Mouse (Mus musculus): Measurements from ENCODE around the gene Zhx3. TPM values are rescaled to one million over a fixed set of nuclear protein-coding genes. Genes with fewer than 3 reads are reported as not detected.

Zhx3 gene
- polyA plus RNA-seq, 1 experiment from 2014 or later: 8.0 TPM

- Histone ChIP-seq H3K4me2 (replicated peaks) (no peak overlapping the region), H3K27me3 (replicated peaks) (no peaks in the 10 kb centered on the region), H3K9me3 (no peaks in the 10 kb centered on the region), H3K4me1 (replicated peaks) (no peaks in the 10 kb centered on the region), H3K4me3 (replicated peaks) (no peak overlapping the region), H3K9ac (no peak overlapping the region), H3K36me3 (no peaks in the 10 kb centered on the region), H3K27ac (no peak overlapping the region)
- ATAC-seq: no peak
These were observed 83.1 kb downstream of the Zhx3 start for GRCm38 (mm10) chr2:160789741-160790140.

GRCm38 (mm10) chr2:160789046-160789445 lies 83.8 kb downstream of the Zhx3 start:
- 89% methylated on average over 1 of the region's 1 CpGs for WGBS
- ATAC-seq: no peak
- H3K4me1 ChIP-seq (replicated peaks): no peaks in the 10 kb centered on the region
- H3K27me3 ChIP-seq (replicated peaks): no peaks in the 10 kb centered on the region
- no peaks in the 10 kb centered on the region for H3K9me3 ChIP-seq
- no peak overlapping the region for H3K9ac ChIP-seq
- H3K4me3 ChIP-seq (replicated peaks): no peak overlapping the region
- no peak overlapping the region for H3K4me2 ChIP-seq (replicated peaks)
- no peaks in the 10 kb centered on the region for H3K36me3 ChIP-seq
- no peak overlapping the region for H3K27ac ChIP-seq

GRCm38 (mm10) chr2:160786333-160786732 lies 86.5 kb downstream of the Zhx3 start:
- 73% methylated on average over 1 of the region's 1 CpGs for WGBS
- H3K27me3 ChIP-seq (replicated peaks): no peaks in the 10 kb centered on the region
- no peak overlapping the region for H3K27ac ChIP-seq
- H3K4me1 ChIP-seq (replicated peaks): no peaks in the 10 kb centered on the region
- H3K9ac ChIP-seq: no peak overlapping the region
- no peak overlapping the region for H3K4me2 ChIP-seq (replicated peaks)
- H3K4me3 ChIP-seq (replicated peaks): no peak overlapping the region
- no peaks in the 10 kb centered on the region for H3K36me3 ChIP-seq
- no peaks in the 10 kb centered on the region for H3K9me3 ChIP-seq
- no peak for ATAC-seq

GRCm38 (mm10) chr2:160780834-160781219 lies 92.0 kb downstream of the Zhx3 start:
- H3K4me2 ChIP-seq (replicated peaks): no peak overlapping the region
- no peak for ATAC-seq
- no peak overlapping the region for H3K27ac ChIP-seq
- no peaks in the 10 kb centered on the region for H3K4me1 ChIP-seq (replicated peaks)
- H3K4me3 ChIP-seq (replicated peaks): no peak overlapping the region
- no peak overlapping the region for H3K9ac ChIP-seq
- WGBS: 90% methylated on average over 2 of the region's 2 CpGs
- no peaks in the 10 kb centered on the region for H3K27me3 ChIP-seq (replicated peaks)
- no peaks in the 10 kb centered on the region for H3K36me3 ChIP-seq
- H3K9me3 ChIP-seq: no peaks in the 10 kb centered on the region

GRCm38 (mm10) chr2:160780154-160780833 lies 92.5 kb downstream of the Zhx3 start:
- H3K4me1 ChIP-seq (replicated peaks): no peaks in the 10 kb centered on the region
- H3K9ac ChIP-seq: no peak overlapping the region
- WGBS: 88% methylated on average over 13 of the region's 13 CpGs
- H3K27me3 ChIP-seq (replicated peaks): no peaks in the 10 kb centered on the region
- no peaks in the 10 kb centered on the region for H3K9me3 ChIP-seq
- ATAC-seq: no peak
- H3K4me3 ChIP-seq (replicated peaks): no peak overlapping the region
- no peaks in the 10 kb centered on the region for H3K36me3 ChIP-seq
- H3K4me2 ChIP-seq (replicated peaks): no peak overlapping the region
- no peak overlapping the region for H3K27ac ChIP-seq

GRCm38 (mm10) chr2:160778034-160778433 lies 94.8 kb downstream of the Zhx3 start:
- no peak overlapping the region for H3K9ac ChIP-seq
- H3K9me3 ChIP-seq: no peaks in the 10 kb centered on the region
- no peaks in the 10 kb centered on the region for H3K27me3 ChIP-seq (replicated peaks)
- WGBS: 66% methylated on average over 2 of the region's 2 CpGs
- H3K4me1 ChIP-seq (replicated peaks): no peaks in the 10 kb centered on the region
- H3K4me3 ChIP-seq (replicated peaks): no peak overlapping the region
- H3K4me2 ChIP-seq (replicated peaks): no peak overlapping the region
- no peak overlapping the region for H3K27ac ChIP-seq
- no peak for ATAC-seq
- no peaks in the 10 kb centered on the region for H3K36me3 ChIP-seq

- Histone ChIP-seq H3K27ac (no peak overlapping the region), H3K36me3 (no peaks in the 10 kb centered on the region), H3K4me3 (replicated peaks) (no peak overlapping the region), H3K4me2 (replicated peaks) (no peak overlapping the region), H3K27me3 (replicated peaks) (no peaks in the 10 kb centered on the region), H3K9me3 (no peaks in the 10 kb centered on the region), H3K9ac (no peak overlapping the region), H3K4me1 (replicated peaks) (no peaks in the 10 kb centered on the region)
- 85% methylated on average over 8 of the region's 8 CpGs for WGBS
- no peak for ATAC-seq
These were observed 101.2 kb downstream of the Zhx3 start for GRCm38 (mm10) chr2:160771325-160772276.

- H3K27ac ChIP-seq: no peak overlapping the region
- no peaks in the 10 kb centered on the region for H3K4me1 ChIP-seq (replicated peaks)
- no peak for ATAC-seq
- 91% methylated on average over 1 of the region's 1 CpGs for WGBS
- H3K9ac ChIP-seq: no peak overlapping the region
- H3K36me3 ChIP-seq: no peaks in the 10 kb centered on the region
- H3K27me3 ChIP-seq (replicated peaks): no peaks in the 10 kb centered on the region
- H3K4me2 ChIP-seq (replicated peaks): no peak overlapping the region
- no peaks in the 10 kb centered on the region for H3K9me3 ChIP-seq
- no peak overlapping the region for H3K4me3 ChIP-seq (replicated peaks)
These were observed 101.9 kb downstream of the Zhx3 start for GRCm38 (mm10) chr2:160770871-160771270.

GRCm38 (mm10) chr2:160770409-160770808 lies 102.4 kb downstream of the Zhx3 start:
- Histone ChIP-seq H3K36me3 (no peaks in the 10 kb centered on the region), H3K4me1 (replicated peaks) (no peaks in the 10 kb centered on the region), H3K27me3 (replicated peaks) (no peaks in the 10 kb centered on the region), H3K4me3 (replicated peaks) (no peak overlapping the region), H3K9ac (no peak overlapping the region), H3K27ac (no peak overlapping the region), H3K4me2 (replicated peaks) (no peak overlapping the region), H3K9me3 (no peaks in the 10 kb centered on the region)
- no peak for ATAC-seq

GRCm38 (mm10) chr2:160768997-160769396 lies 103.8 kb downstream of the Zhx3 start:
- 89% methylated on average over 2 of the region's 2 CpGs for WGBS
- Histone ChIP-seq H3K9ac (no peak overlapping the region), H3K4me2 (replicated peaks) (no peak overlapping the region), H3K27me3 (replicated peaks) (no peaks in the 10 kb centered on the region), H3K9me3 (no peaks in the 10 kb centered on the region), H3K4me1 (replicated peaks) (no peaks in the 10 kb centered on the region), H3K27ac (no peak overlapping the region), H3K4me3 (replicated peaks) (no peak overlapping the region), H3K36me3 (no peaks in the 10 kb centered on the region)
- ATAC-seq: no peak

- WGBS: 81% methylated on average over 4 of the region's 4 CpGs
- no peak overlapping the region for H3K9ac ChIP-seq
- 0 out of 2 replicates have a peak, but pooled peaks cover 3% of the 10 kb centered on the region for H3K36me3 ChIP-seq
- ATAC-seq: no peak
- H3K9me3 ChIP-seq: no peaks in the 10 kb centered on the region
- no peak overlapping the region for H3K4me3 ChIP-seq (replicated peaks)
- H3K4me1 ChIP-seq (replicated peaks): no peaks in the 10 kb centered on the region
- H3K27ac ChIP-seq: no peak overlapping the region
- H3K4me2 ChIP-seq (replicated peaks): no peak overlapping the region
- H3K27me3 ChIP-seq (replicated peaks): no peaks in the 10 kb centered on the region
These were observed 104.6 kb downstream of the Zhx3 start for GRCm38 (mm10) chr2:160768097-160768695.

GRCm38 (mm10) chr2:160767201-160767600 lies 105.6 kb downstream of the Zhx3 start:
- Histone ChIP-seq H3K36me3 (peaks cover 6% of the 10 kb centered on the region), H3K4me3 (replicated peaks) (no peak overlapping the region), H3K9me3 (no peaks in the 10 kb centered on the region), H3K4me2 (replicated peaks) (no peak overlapping the region), H3K27me3 (replicated peaks) (no peaks in the 10 kb centered on the region), H3K27ac (no peak overlapping the region), H3K4me1 (replicated peaks) (no peaks in the 10 kb centered on the region), H3K9ac (no peak overlapping the region)
- ATAC-seq: no peak
- WGBS: 87% methylated on average over 2 of the region's 2 CpGs
